Mouse (Mus musculus) frontal cortex, postnatal 25 days (tissue): ENCODE measurements around the gene Krtap10-10.

Source experiments
- DNase-seq, 2 experiments: peaks; one replicate each; pipeline ENCODE4 v3.0.0; 2022; ENCODE audit warnings: low spot score in 2 of 2

Gene Krtap10-10

DNA sequence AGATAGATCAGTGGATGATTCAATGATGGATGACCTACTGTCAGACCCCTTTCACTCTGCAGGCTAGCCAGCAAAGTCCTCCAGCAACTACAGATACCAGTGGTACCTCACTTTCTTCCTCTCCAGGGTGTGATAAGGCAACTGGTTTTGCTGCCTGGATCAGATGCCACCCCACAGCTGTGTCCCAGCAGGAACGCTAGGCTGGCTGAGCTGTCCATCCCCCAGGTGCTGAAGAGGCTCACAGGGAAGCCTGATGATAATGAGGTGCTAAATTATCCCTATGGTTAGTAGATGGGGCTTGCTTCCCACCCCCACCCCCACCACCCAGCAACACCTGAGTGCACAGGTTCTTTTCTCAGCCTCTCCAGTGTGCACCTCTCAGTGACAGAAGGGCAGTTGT lies 31.8 kb downstream of the Krtap10-10 start:
- DNase-seq, result no peak

- no peak for DNase-seq
Measured at GRCm38 (mm10) chr10:77869651-77870050, 33.9 kb downstream of the Krtap10-10 start.

- DNase-seq, result peak in 1 of 2 experiments; percentile 39
Measured at GRCm38 (mm10) chr10:77878985-77879384, 43.2 kb downstream of the Krtap10-10 start.

DNA sequence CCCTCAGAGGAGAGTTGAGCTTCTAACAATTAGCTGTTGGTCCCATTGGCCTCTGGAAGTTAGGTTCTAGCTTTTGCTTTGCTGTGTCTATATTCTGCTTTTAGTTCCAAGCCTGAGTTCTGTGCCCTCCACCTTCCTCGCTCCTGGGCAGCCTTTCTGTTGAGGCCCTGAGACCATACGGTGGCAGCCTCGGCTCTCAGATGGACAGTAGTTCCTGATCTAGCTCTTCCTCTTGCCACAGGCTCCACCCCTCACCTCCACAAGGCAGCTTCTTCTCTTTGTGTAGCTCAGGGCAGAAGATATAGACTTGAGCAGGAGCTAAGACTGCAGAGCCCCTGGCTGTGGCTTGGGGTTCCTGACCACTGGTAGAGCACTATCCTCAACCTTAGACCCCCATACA lies 44.6 kb downstream of the Krtap10-10 start:
- DNase-seq, result no peak

GRCm38 (mm10) chr10:77882553-77882952 lies 46.8 kb downstream of the Krtap10-10 start:
- no peak for DNase-seq

DNA sequence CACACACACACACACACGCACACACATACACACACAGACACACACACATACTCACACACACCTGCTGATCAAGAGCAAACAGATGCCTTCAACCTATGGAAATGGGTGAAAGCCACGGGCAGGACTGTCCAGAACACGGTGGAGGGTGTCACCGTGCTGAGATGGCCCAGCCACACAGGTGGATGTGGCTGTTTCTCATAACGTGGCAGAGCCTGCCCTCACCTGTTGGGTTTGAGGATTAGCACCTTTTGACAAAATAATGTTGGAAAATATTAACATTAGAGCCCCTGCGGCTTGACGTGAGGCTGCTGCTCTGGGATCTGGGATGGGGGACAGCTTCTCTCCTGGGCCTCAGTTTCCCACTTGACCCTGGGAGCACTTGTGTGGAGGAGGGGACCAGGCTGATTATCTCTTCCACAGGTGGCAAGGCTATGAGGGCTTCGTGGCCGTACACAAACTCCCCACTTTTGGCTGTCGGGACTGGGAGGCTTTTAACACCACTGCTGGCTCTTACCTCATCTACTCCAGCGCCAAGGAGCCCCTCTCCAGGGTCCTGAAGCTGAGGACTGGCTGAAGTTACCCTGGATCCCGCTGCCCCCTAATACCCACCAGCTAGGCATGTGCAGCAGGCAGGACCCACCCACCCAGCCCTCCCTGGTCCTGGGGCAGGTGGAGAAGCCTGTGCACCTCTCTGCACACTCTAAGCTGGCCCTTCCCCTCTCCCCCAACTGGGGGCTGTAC lies 50.4 kb downstream of the Krtap10-10 start:
- DNase-seq, result no peak
